Mouse (Mus musculus): ENCODE measurements around the gene Lpin1. TPM values are rescaled to one million over a fixed set of nuclear protein-coding genes. Genes with fewer than 3 reads are reported as not detected.

Gene Lpin1
- 258 and 314 TPM in 2 replicates for polyA plus RNA-seq (2012; ENCODE audit: insufficient read depth, insufficient read length, missing spikeins)

DNA sequence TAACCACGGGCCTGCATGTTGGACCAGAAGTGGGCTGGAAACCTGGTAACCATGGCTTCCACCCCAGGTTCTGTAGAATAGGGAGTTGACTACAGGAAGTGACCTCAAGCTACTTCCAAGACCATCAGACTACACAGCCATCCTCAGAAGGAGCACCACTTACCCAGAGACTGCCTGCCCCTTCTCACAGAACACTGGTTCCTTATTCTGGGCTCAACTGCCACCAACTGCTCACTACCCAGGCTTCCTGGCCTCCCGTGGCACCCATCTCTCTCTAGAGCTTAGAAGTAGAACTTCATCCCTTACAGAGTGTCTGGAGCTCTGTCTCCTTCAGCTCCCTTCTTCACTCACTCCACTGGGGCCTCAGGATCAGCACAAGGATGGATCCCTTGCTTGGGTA lies at the start of gene Lpin1:
Gene Lpin1 (minus strand): TSS at position 31 of the 400 bp plus-strand sequence.
- Histone ChIP-seq H3K4me3 (ENCODE audit: insufficient read depth, low read depth, low read length) (no peak within 1 kb of the TSS), H3K4me1 (ENCODE audit: control insufficient read depth, insufficient read depth, insufficient read length, low read length) (peaks cover 6% of the 10 kb centered on the region), H3K27ac (replicated peaks; ENCODE audit: low read depth, low read length) (peak within 1 kb of the TSS; percentile 23)

- no peak overlapping the region for H3K27ac ChIP-seq (replicated peaks; ENCODE audit: low read depth, low read length)
- no peak overlapping the region for H3K4me3 ChIP-seq (ENCODE audit: insufficient read depth, low read depth, low read length)
- no peaks in the 10 kb centered on the region for H3K4me1 ChIP-seq (ENCODE audit: control insufficient read depth, insufficient read depth, insufficient read length, low read length)
Measured at GRCm38 (mm10) chr12:16656906-16657875, 46.4 kb upstream of the Lpin1 start.

DNA sequence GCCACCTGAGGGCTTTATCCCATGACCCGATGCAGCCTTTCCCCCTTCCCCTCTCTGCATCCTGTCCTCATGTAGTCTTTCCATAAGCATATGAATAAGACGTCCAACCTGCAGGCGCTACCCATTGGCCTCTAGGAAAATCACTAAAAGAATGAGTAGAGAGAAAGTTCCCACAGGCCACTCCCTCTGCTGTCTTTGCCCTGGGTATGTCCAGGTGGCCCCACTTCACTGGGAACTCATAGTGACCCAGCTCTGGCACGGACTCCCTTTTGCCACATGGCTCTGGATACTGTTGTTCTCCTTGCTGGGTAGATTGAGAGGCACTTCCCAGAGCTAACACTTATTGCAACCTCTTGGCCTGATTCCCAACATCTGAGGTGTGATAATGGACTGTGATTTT lies 44.8 kb upstream of the Lpin1 start:
- no peaks in the 10 kb centered on the region for H3K4me1 ChIP-seq (ENCODE audit: control insufficient read depth, insufficient read depth, insufficient read length, low read length)
- H3K4me3 ChIP-seq (ENCODE audit: insufficient read depth, low read depth, low read length), result no peak overlapping the region
- no peak overlapping the region for H3K27ac ChIP-seq (replicated peaks; ENCODE audit: low read depth, low read length)

DNA sequence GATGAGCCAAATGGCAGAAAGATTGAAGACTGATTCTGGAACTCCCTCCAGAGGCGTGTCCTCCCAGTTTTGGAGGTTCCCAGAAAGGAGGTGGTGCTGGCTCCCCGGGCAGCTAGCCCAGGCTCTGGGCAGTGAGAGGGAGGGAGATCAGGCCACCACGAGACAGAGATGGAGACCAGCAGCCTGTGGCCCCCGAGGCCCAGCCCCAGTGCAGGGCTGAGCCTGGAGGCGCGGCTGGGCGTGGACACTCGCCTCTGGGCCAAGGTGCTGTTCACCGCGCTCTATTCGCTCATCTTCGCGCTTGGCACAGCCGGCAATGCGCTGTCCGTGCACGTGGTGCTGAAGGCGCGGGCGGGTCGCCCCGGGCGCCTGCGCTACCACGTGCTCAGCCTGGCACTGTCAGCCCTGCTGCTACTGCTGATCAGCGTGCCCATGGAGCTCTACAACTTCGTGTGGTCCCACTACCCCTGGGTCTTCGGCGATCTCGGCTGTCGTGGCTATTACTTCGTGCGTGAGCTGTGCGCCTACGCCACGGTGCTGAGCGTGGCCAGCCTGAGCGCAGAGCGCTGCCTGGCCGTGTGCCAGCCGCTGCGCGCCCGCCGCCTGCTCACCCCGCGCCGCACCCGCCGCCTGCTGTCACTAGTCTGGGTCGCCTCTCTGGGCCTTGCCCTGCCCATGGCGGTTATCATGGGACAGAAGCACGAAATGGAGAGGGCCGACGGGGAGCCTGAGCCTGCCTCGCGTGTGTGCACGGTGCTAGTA lies 42.7 kb upstream of the Lpin1 start, which contains the start of gene Ntsr2:
Gene Ntsr2 (plus strand): TSS at position 51 of the 762 bp plus-strand sequence.
- Histone ChIP-seq H3K4me3 (ENCODE audit: insufficient read depth, low read depth, low read length) (no peak within 1 kb of the TSS; the same call in 1 of the 2 replicates), H3K27ac (replicated peaks; ENCODE audit: low read depth, low read length) (no peak within 1 kb of the TSS), H3K4me1 (ENCODE audit: control insufficient read depth, insufficient read depth, insufficient read length, low read length) (no peaks in the 10 kb centered on the region)

GRCm38 (mm10) chr12:16649819-16650218 lies 39.1 kb upstream of the Lpin1 start:
- Histone ChIP-seq H3K4me3 (ENCODE audit: insufficient read depth, low read depth, low read length) (no peak overlapping the region), H3K27ac (replicated peaks; ENCODE audit: low read depth, low read length) (no peak overlapping the region), H3K4me1 (ENCODE audit: control insufficient read depth, insufficient read depth, insufficient read length, low read length) (no peaks in the 10 kb centered on the region)

- Histone ChIP-seq H3K27ac (replicated peaks; ENCODE audit: low read depth, low read length) (no peak overlapping the region), H3K4me3 (ENCODE audit: insufficient read depth, low read depth, low read length) (no peak overlapping the region), H3K4me1 (ENCODE audit: control insufficient read depth, insufficient read depth, insufficient read length, low read length) (0 out of 2 replicates have a peak, but pooled peaks cover 3% of the 10 kb centered on the region)
Measured at GRCm38 (mm10) chr12:16648273-16648672, 37.5 kb upstream of the Lpin1 start.

GRCm38 (mm10) chr12:16646780-16647409 lies 36.1 kb upstream of the Lpin1 start:
- H3K27ac ChIP-seq (replicated peaks; ENCODE audit: low read depth, low read length), result no peak overlapping the region
- 0 out of 2 replicates have a peak, but pooled peaks cover 3% of the 10 kb centered on the region for H3K4me1 ChIP-seq (ENCODE audit: control insufficient read depth, insufficient read depth, insufficient read length, low read length)
- no peak overlapping the region for H3K4me3 ChIP-seq (ENCODE audit: insufficient read depth, low read depth, low read length)

DNA sequence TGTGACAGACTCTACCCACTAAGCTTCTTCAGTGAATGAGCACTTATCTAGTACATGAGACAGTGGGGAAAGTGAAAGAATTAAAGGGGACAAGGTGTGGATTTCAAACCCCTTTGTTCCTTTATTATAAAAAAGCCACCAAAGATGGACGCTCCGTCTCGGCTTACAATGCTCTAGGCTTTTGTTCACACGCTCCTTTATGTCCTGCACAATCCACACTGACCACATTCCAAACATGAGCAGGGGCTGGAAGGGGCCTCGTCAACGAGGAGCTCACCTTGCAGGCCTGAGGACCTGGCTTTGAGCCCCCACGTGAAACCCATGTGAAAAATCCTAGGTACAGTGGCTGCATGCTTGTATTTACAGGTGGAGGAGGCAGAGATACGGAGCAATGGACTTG lies 33.9 kb upstream of the Lpin1 start:
- no peak overlapping the region for H3K27ac ChIP-seq (replicated peaks; ENCODE audit: low read depth, low read length)
- H3K4me1 ChIP-seq (ENCODE audit: control insufficient read depth, insufficient read depth, insufficient read length, low read length), result 0 out of 2 replicates have a peak, but pooled peaks cover 3% of the 10 kb centered on the region
- no peak overlapping the region for H3K4me3 ChIP-seq (ENCODE audit: insufficient read depth, low read depth, low read length)

DNA sequence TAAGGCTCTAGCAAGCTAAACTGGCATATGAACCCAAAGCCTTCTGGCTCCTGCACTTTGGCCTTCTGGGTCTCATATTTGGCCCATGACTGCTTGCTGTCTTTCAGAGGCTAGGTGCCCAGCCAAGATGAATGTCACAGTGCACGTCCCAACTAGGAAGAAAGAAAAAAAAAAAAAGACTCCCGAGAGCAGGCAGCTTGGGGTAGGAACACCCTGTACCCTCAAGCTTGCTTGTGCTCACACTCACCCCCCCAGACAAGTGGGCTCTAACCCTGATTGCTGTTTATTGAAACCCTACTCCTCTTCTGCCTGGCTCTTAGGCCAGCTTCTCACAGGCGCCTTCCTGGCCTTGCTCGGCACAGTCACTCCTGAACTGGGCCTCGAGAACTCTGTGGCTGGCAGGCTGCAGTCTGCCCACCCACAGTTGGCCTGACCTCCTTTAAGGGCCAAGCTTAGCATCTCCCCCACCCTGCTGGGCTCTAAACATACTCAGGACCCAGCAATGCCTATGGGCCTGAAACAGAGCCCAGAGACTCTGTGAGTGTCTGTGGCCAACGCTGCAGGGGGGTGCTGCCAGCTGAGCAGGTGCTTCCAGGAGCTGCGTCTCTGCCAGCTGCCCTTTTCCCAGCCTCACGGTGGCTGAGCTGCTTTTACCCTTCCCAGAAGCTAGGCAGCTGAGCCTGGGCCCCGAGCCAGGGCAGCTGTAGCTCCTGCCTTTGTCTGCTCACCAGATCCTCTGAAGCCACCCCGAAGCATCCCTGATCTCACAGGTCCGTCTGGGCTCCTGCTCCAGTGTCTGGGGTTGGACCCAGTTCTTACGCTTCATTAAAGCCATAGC lies 33.0 kb upstream of the Lpin1 start:
- Histone ChIP-seq H3K4me1 (ENCODE audit: control insufficient read depth, insufficient read depth, insufficient read length, low read length) (0 out of 2 replicates have a peak, but pooled peaks cover 3% of the 10 kb centered on the region), H3K4me3 (ENCODE audit: insufficient read depth, low read depth, low read length) (no peak overlapping the region), H3K27ac (replicated peaks; ENCODE audit: low read depth, low read length) (0 out of 2 replicates have a peak overlapping the region, but pooled peaks have one; percentile 10)

DNA sequence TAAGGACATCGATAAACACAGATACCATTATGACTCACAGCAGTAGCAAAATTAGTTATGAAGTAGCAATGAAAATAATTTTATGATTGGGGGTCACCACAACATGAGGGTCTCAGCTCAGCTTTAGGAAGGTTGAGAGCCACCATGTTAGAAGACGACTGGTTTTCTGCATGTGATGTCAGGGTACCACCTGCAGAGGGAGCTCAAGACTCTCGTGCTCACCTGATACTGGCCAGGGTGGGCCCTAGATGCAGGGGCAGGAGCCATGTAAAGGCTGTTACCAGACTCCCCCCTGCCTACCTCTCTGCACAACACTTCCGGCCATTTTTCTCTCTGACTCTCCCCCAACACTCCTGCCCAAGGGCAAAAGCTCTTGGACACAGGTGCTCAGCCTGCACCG lies 31.2 kb upstream of the Lpin1 start:
- H3K27ac ChIP-seq (replicated peaks; ENCODE audit: low read depth, low read length), result no peak overlapping the region
- H3K4me3 ChIP-seq (ENCODE audit: insufficient read depth, low read depth, low read length), result no peak overlapping the region
- 0 out of 2 replicates have a peak, but pooled peaks cover 3% of the 10 kb centered on the region for H3K4me1 ChIP-seq (ENCODE audit: control insufficient read depth, insufficient read depth, insufficient read length, low read length)

DNA sequence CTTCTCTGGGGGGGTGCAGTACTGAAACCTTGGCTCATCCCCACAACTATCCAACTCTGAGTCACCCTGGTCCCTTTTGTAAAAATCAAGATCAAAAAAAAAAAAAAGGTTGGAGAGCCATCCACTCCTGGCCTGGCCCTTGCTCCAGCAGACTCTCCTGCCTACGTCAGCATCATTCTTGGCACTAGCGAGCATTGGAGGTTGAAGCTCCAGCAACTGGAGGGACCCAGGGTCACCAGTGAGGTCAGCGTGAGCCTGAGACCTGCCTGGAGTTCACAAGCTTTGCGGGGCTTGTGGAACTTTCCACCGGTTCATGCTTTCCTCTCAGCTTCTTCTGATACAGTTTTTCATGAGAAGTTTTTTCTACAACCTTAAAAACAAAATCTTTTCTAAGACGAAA lies 29.3 kb upstream of the Lpin1 start:
- H3K4me3 ChIP-seq (ENCODE audit: insufficient read depth, low read depth, low read length), result no peak overlapping the region
- H3K4me1 ChIP-seq (ENCODE audit: control insufficient read depth, insufficient read depth, insufficient read length, low read length), result 0 out of 2 replicates have a peak, but pooled peaks cover 3% of the 10 kb centered on the region
- no peak overlapping the region for H3K27ac ChIP-seq (replicated peaks; ENCODE audit: low read depth, low read length)

- Histone ChIP-seq H3K4me1 (ENCODE audit: control insufficient read depth, insufficient read depth, insufficient read length, low read length) (0 out of 2 replicates have a peak, but pooled peaks cover 3% of the 10 kb centered on the region), H3K4me3 (ENCODE audit: insufficient read depth, low read depth, low read length) (no peak overlapping the region), H3K27ac (replicated peaks; ENCODE audit: low read depth, low read length) (no peak overlapping the region)
Measured at GRCm38 (mm10) chr12:16639078-16639771, 28.5 kb upstream of the Lpin1 start.

DNA sequence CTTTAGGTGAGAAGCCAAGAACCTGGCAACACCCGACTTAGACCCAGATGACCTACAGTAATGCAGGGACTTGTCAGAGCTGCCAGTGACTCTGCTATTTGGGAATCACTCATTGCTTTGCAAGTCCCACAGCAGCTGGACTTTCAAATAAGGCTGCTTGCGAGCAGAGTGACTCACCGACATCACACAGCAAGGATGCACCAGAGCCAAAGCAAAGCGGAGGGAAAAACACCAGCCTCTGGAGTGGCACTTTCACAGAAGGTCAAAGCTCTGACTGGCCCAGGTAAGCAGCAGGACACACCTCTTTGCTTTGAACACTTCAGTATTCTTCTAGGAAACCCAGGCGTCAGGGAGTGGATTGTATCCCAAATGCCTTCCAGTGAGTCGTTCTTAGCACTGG lies 25.1 kb upstream of the Lpin1 start:
- Histone ChIP-seq H3K4me3 (ENCODE audit: insufficient read depth, low read depth, low read length) (no peak overlapping the region), H3K4me1 (ENCODE audit: control insufficient read depth, insufficient read depth, insufficient read length, low read length) (peaks cover 6% of the 10 kb centered on the region; the same call in 1 of the 2 replicates), H3K27ac (replicated peaks; ENCODE audit: low read depth, low read length) (no peak overlapping the region)

Measured in brown adipose tissue, adult 24 weeks (tissue).